Mouse (Mus musculus) megakaryocyte-erythroid progenitor cell, adult 5-6 weeks (primary cell): ENCODE measurements at regions not wholly inside any gene's neighbourhood (a gene's known extent, or its start where the extent isn't known, plus 50 kb on each side); places are given as distances from the start of the nearest gene placed in this dataset.

Source experiments
- ATAC-seq: replicated peaks from 2 replicates; pipeline ENCODE4 v1.8.0; 2016; ENCODE audit warnings: mild to moderate bottlenecking, inconsistent platforms; ENCODE audit not compliant: severe bottlenecking, poor library complexity, low FRiP score, low TSS enrichment

DNA sequence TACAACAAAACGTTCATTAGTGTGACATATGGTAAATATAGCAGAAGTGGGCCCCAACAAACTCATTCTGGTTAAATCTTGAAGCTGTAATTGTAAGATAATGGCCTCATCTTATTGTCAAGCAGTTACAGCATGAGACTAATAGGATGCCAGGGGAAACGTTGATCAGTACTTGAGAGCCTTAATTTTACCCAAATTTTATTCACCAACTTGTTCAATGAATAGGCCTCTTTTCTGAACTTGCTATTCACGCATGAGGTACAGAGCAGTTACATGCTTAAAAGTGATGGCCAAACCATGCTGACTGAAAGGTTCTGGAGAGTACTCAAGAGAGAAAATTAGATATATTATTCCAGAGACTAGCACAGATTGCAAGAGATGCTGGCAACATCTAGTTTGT, 361.2 kb upstream of the Plscr5 start:
- no peak for ATAC-seq

DNA sequence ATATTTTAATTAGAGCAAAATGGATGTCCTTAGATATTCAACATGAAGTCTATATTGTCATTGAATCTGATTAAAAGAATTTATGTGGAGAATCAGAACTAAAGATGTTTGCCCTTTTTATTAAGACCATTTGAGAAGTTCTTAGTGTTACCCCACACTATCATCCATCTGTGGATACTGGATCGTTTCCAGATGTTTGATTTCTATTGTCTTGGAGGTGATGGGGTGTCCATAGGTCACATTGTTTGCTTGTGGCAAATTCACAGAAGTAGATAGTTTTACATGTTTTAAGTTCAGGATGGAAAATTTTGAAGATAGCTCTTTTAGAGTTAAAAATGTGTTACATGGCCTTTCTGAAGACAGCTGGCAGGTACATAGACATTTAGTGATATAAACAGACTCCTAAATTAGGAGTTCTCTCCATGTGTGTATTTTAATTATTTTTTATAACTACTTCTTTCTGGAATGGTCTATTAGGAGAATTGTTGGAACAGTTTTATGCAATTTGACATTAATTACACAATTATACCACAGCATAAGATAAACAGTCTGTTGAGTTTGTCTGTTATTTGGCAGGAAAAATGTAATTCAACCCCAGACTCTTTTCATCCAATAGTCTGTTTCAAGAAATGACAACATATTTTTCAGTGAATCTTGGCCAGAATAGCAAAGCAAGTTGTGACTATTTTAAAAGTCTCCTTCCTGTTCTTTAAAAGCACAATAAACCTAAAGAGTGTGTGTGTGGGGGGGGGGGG, 368.8 kb upstream of the Plscr5 start:
- ATAC-seq, result no peak

- no peak for ATAC-seq
These were observed 374.0 kb upstream of the Plscr5 start for GRCm38 (mm10) chr9:91818616-91819328.

GRCm38 (mm10) chr9:91803372-91803961, 389.3 kb upstream of the Plscr5 start:
- ATAC-seq, result no peak

- no peak for ATAC-seq
These were observed 393.9 kb upstream of the Plscr5 start for GRCm38 (mm10) chr9:91798837-91799225.

- no peak for ATAC-seq
These were observed 394.4 kb upstream of the Plscr5 start for GRCm38 (mm10) chr9:91798171-91798836.

DNA sequence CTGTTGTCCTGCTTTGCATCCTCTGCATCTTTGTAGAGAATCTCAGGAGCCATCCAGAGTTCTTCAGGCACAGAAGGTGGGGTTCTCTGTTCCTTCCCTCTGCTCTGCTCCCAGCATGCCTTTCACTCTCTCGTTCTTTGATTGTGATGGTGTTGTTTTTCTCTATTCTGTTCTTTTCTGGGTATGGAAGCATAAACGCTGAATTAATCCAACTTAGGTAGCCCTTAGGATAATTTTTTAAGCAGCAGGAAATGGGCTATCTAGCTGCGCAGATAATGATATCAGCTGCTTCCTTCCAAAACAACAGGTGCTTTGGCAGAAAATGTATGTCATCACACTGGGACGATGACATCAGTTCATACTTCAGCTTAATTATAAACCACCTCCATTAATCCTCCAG, 395.8 kb upstream of the Plscr5 start:
- ATAC-seq, result no peak

GRCm38 (mm10) chr9:91752935-91753334, 387.3 kb upstream of the Zic1 start:
- ATAC-seq, result no peak

DNA sequence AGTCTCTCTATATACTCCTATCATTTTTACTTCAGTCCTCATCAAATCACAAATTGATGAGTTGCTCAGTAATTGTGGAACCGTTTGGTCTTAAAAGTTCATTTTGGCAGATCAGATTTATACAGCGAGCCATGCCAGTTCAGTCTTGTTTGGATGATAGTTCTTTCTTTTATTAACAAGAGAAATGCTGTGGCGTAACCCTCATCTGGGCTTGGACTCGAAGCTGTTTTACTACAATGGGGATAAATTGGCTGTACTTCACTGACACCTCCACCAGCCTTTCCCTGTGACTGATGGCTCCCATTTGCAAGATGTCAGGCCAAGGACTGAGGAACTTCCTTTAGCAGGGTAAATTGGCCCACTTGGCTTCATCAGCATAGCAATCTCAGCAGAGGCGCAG, 345.5 kb upstream of the Zic1 start:
- no peak for ATAC-seq

GRCm38 (mm10) chr9:91680859-91681258, 315.2 kb upstream of the Zic1 start:
- ATAC-seq, result no peak

DNA sequence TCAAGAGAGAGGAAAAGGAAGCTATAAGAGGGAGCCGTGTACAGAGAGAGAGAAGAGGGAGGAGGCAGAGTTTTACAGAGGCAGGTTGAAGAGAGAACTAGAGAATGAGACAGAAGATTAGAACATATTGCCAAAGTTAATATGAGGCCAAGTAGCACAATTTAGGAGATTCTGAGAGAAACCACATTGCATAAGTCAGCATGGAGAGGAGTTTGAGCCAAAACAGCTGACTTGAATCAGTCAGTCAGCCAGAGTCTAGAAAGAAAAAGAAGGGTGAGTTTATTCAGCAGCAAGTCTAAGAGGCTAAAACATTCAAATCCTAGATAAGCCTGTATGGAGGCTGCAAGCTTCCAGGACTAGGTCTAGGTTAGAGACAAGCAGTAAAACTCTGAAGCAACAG, 301.1 kb upstream of the Zic1 start:
- ATAC-seq, result no peak

DNA sequence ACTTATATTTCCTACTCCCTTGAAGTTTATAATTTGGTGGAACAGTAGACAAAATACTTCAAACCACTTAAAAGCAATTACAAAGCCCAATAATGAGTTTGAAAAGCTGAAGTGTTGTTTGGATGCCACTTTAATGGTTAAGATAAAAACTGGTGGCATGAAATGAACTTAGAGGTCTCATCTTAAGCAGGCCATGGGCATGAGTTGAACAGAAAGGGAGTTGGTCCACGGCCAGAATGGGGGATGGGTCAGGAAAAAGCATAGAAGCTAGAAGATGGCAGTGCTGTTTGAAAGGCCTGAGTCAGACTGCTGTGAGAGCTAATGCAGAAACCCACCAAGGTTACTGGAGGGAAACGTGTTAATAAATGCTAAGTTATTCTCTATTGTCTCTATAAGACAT, 294.5 kb upstream of the Zic1 start:
- no peak for ATAC-seq

DNA sequence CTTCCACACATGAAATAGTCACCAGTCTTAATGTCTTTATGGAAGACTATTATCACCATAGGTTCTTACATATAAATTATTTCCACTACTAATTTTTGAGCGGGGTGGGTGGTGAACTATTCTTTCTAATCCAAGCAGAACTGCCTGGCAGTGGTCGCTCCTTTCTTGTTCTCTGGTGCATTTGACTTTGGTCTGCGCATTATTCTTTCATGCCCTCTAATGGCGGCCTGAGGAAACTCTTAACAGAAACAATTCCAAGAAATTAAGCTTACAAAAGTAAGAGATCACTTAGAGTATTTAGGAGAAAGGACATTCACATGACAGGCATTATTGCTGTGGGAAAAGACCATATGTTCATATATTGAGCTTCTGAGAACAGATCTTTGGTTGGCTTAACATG, 288.5 kb upstream of the Zic1 start:
- no peak for ATAC-seq

GRCm38 (mm10) chr9:91652384-91653100, 286.9 kb upstream of the Zic1 start:
- ATAC-seq, result no peak

- ATAC-seq, result no peak
These were observed 244.8 kb upstream of the Zic1 start for GRCm38 (mm10) chr9:91610401-91610800.

- ATAC-seq, result no peak
These were observed 244.0 kb upstream of the Zic1 start for GRCm38 (mm10) chr9:91609457-91610166.

- no peak for ATAC-seq
These were observed 236.1 kb upstream of the Zic1 start for GRCm38 (mm10) chr9:91601740-91602139.

DNA sequence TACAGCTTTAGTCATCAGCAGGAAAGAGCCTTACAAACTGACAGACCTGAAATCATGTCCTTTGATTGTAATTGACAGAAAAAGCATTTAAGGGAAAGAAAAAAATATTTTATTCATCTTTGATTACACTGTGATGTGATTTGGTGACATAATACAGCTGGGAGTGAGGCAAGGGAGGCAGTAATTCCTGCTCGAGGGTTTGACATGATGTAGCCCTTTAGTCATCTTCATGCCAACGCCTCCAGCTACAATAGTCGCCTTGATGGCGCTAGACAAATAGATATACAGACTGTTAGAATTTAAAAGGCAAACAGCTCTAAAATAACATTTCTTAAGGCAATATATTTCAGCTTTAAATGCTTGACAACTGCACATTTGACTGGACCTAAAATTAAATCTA, 226.3 kb upstream of the Zic1 start:
- ATAC-seq, result no peak

- no peak for ATAC-seq
These were observed 223.1 kb upstream of the Zic1 start for GRCm38 (mm10) chr9:91588756-91589155.
